Mouse (Mus musculus) thymus, adult 2 months (tissue): ENCODE measurements around the gene Obscn. TPM values are rescaled to one million over a fixed set of nuclear protein-coding genes. Genes with fewer than 3 reads are reported as not detected.

ENCODE experiments used
- DNase-seq: peaks from one replicate; pipeline ENCODE4 v3.0.0; 2021
- H3K27ac ChIP-seq: fragments of 200-500 bp; 2 replicates; pipeline ENCODE4 v1.5.1; 2012; ENCODE audit warnings: low read length, control low read depth; ENCODE audit not compliant: control insufficient read depth, insufficient read depth
- H3K27me3 ChIP-seq: fragments of 200-500 bp; 2 replicates; pipeline ENCODE4 v1.6.1; 2012; ENCODE audit warnings: mild to moderate bottlenecking, low read length, moderate library complexity, mixed read lengths; ENCODE audit not compliant: control insufficient read depth, insufficient read depth
- H3K36me3 ChIP-seq: fragments of 200-500 bp; 2 replicates; pipeline ENCODE4 v1.6.1; 2012; ENCODE audit warnings: mild to moderate bottlenecking, low read length, moderate library complexity; ENCODE audit not compliant: control insufficient read depth, insufficient read depth
- H3K4me1 ChIP-seq: fragments of 200-500 bp; replicated peaks from 2 replicates; pipeline ENCODE4 v1.6.1; 2012; ENCODE audit warnings: low read length; ENCODE audit not compliant: control insufficient read depth, insufficient read depth
- H3K4me3 ChIP-seq: fragments of 200-500 bp; 2 replicates; pipeline ENCODE4 v1.5.1; 2012; ENCODE audit warnings: mild to moderate bottlenecking, low read length, control low read depth, moderate library complexity; ENCODE audit not compliant: control insufficient read depth, insufficient read depth
- CTCF ChIP-seq: fragments of 200-500 bp; IDR thresholded peaks from 2 replicates; pipeline ENCODE4 v1.5.1; 2012; ENCODE audit warnings: mild to moderate bottlenecking, control low read depth, low read length, moderate library complexity, borderline replicate concordance; ENCODE audit not compliant: control insufficient read depth, poor library complexity, insufficient read depth; ENCODE audit errors: extremely low read depth
- POLR2A ChIP-seq: fragments of 200-500 bp; IDR thresholded peaks from 2 replicates; pipeline ENCODE4 v1.6.1; 2012; ENCODE audit warnings: mild to moderate bottlenecking, low read length, control low read depth, moderate library complexity; ENCODE audit not compliant: control insufficient read depth, poor library complexity, insufficient read depth; ENCODE audit errors: extremely low read depth
- WGBS: fragments of 180-500 bp; shearing (Covaris S2); methylation state at CpG from one replicate; pipeline ENCODE4 v1.1.7; 2018; 5-methylcytosine and 5-hydroxymethylcytosine counted together
- polyA plus RNA-seq: library from polyadenylated mRNA; depleted of rRNA; stranded (reverse); fragments of >200 nt; gene quantifications from 2 replicates; pipeline ENCODE4 v1.2.3, GENCODE M21; 2012

Gene Obscn
- polyA plus RNA-seq, 1 experiment: 14.5 TPM

GRCm38 (mm10) chr11:59134373-59134997 is 1.7 kb downstream of the Obscn start:
- no peak overlapping the region for H3K27ac ChIP-seq
- TF ChIP-seq POLR2A: no peak
- no peak for TF ChIP-seq CTCF
- H3K27me3 ChIP-seq: peaks cover 7% of the 10 kb centered on the region; the same call in 1 of the 2 replicates
- no peak overlapping the region for H3K4me3 ChIP-seq
- H3K4me1 ChIP-seq: no peaks in the 10 kb centered on the region
- H3K36me3 ChIP-seq: no peaks in the 10 kb centered on the region
- DNase-seq: no peak
- 5% methylated on average over 34 of the region's 35 CpGs for WGBS

- Histone ChIP-seq H3K36me3 (no peaks in the 10 kb centered on the region), H3K4me3 (no peak overlapping the region), H3K4me1 (no peaks in the 10 kb centered on the region), H3K27ac (no peak overlapping the region), H3K27me3 (peaks cover 7% of the 10 kb centered on the region; the same call in 1 of the 2 replicates)
- DNase-seq: no peak
- 77% methylated on average over 2 of the region's 3 CpGs for WGBS
- no peak for TF ChIP-seq CTCF
- TF ChIP-seq POLR2A: no peak
Observed at GRCm38 (mm10) chr11:59132065-59132464, 4.1 kb downstream of the Obscn start.

GRCm38 (mm10) chr11:59131348-59131919 is 4.8 kb downstream of the Obscn start:
- H3K4me3 ChIP-seq: no peak overlapping the region
- 69% methylated on average over 18 of the region's 18 CpGs for WGBS
- DNase-seq: no peak
- no peaks in the 10 kb centered on the region for H3K4me1 ChIP-seq
- no peak overlapping the region for H3K27ac ChIP-seq
- TF ChIP-seq CTCF (no peak), POLR2A (no peak)
- peaks cover 7% of the 10 kb centered on the region; the same call in 1 of the 2 replicates for H3K27me3 ChIP-seq
- H3K36me3 ChIP-seq: no peaks in the 10 kb centered on the region

GRCm38 (mm10) chr11:59130782-59131181 is 5.4 kb downstream of the Obscn start:
- no peak for TF ChIP-seq POLR2A
- TF ChIP-seq CTCF: no peak
- H3K27me3 ChIP-seq: peaks cover under 1% of the 10 kb centered on the region; the same call in 1 of the 2 replicates
- H3K36me3 ChIP-seq: no peaks in the 10 kb centered on the region
- WGBS: 61% methylated on average over 9 of the region's 9 CpGs
- H3K27ac ChIP-seq: no peak overlapping the region
- no peaks in the 10 kb centered on the region for H3K4me1 ChIP-seq
- H3K4me3 ChIP-seq: no peak overlapping the region
- no peak for DNase-seq

- no peak overlapping the region for H3K27ac ChIP-seq
- WGBS: 89% methylated on average over 5 of the region's 5 CpGs
- H3K36me3 ChIP-seq: no peaks in the 10 kb centered on the region
- H3K27me3 ChIP-seq: no peaks in the 10 kb centered on the region
- TF ChIP-seq POLR2A: no peak
- no peak for TF ChIP-seq CTCF
- H3K4me3 ChIP-seq: no peak overlapping the region
- no peak for DNase-seq
- no peaks in the 10 kb centered on the region for H3K4me1 ChIP-seq
Observed at GRCm38 (mm10) chr11:59105945-59106344, 30.3 kb downstream of the Obscn start.

GRCm38 (mm10) chr11:59102324-59102723 is 33.9 kb downstream of the Obscn start:
- H3K27me3 ChIP-seq: no peaks in the 10 kb centered on the region
- TF ChIP-seq POLR2A (no peak), CTCF (no peak)
- H3K4me3 ChIP-seq: no peak overlapping the region
- H3K4me1 ChIP-seq: no peaks in the 10 kb centered on the region
- no peaks in the 10 kb centered on the region for H3K36me3 ChIP-seq
- H3K27ac ChIP-seq: no peak overlapping the region
- peak; percentile 15 for DNase-seq
- WGBS: 77% methylated on average over 3 of the region's 3 CpGs
